Mouse (Mus musculus) limb, embryonic 11.5 days (tissue): ENCODE data around the gene Qrich1. TPM values are rescaled to one million over a fixed set of nuclear protein-coding genes. Genes with fewer than 3 reads are reported as not detected.

Source experiments
- ATAC-seq: fragments of 200-750 bp; cut with Nextera tagmentation; 2 replicates; pipeline ENCODE4 v1.8.0; 2017; ENCODE audit warnings: low read depth; ENCODE audit not compliant: insufficient number of reproducible peaks, low FRiP score, low TSS enrichment
- DNase-seq: peaks from one replicate; pipeline ENCODE4 v3.0.0-alpha.2; 2015; ENCODE audit warnings: low spot score
- H3K27ac ChIP-seq: fragments of 300-500 bp; sonication (generic); replicated peaks from 2 replicates; pipeline ENCODE4 v1.5.1; 2014; ENCODE audit warnings: low read depth, mild to moderate bottlenecking, low read length
- H3K27me3 ChIP-seq: fragments of 300-500 bp; sonication (generic); 2 replicates; pipeline ENCODE4 v1.6.1; 2014; ENCODE audit warnings: mild to moderate bottlenecking, low read length, mixed read lengths; ENCODE audit not compliant: control insufficient read depth, insufficient read depth
- H3K36me3 ChIP-seq: fragments of 300-500 bp; sonication (generic); 2 replicates; pipeline ENCODE4 v1.6.1; 2014; ENCODE audit warnings: mild to moderate bottlenecking, low read length, moderate library complexity, mixed read lengths; ENCODE audit not compliant: control insufficient read depth, insufficient read depth
- H3K4me1 ChIP-seq: fragments of 300-500 bp; sonication (generic); 2 replicates; pipeline ENCODE4 v1.6.1; 2014; ENCODE audit warnings: low read length, mixed read lengths; ENCODE audit not compliant: control insufficient read depth, insufficient read depth
- H3K4me2 ChIP-seq: fragments of 300-500 bp; sonication (generic); 2 replicates; pipeline ENCODE4 v1.6.1; 2014; ENCODE audit warnings: low read depth, mild to moderate bottlenecking, moderate library complexity; ENCODE audit not compliant: severe bottlenecking
- H3K4me3 ChIP-seq: fragments of 300-500 bp; sonication (generic); 2 replicates; pipeline ENCODE4 v1.5.1; 2014; ENCODE audit warnings: low read depth, low read length
- H3K9ac ChIP-seq: fragments of 300-500 bp; sonication (generic); 2 replicates; pipeline ENCODE4 v1.6.1; 2014; ENCODE audit warnings: mild to moderate bottlenecking, low read length
- H3K9me3 ChIP-seq: fragments of 300-500 bp; sonication (generic); 2 replicates; pipeline ENCODE4 v1.6.1; 2016; ENCODE audit warnings: low read length; ENCODE audit not compliant: control insufficient read depth
- WGBS: fragments of 180-500 bp; shearing (Covaris S2); extraction: QIAGEN DNeasy Blood & Tissue Kit; methylation state at CpG from one replicate; pipeline ENCODE4 v1.1.7; 2014; 5-methylcytosine and 5-hydroxymethylcytosine counted together
- polyA plus RNA-seq: library from polyadenylated mRNA; unstranded; fragments of >200 nt; fragmentation: Nextera tagmentation; extraction: Ambion mirVana; gene quantifications from 2 replicates; pipeline ENCODE4 v1.2.1, GENCODE M21; 2014

Qrich1 gene
- polyA plus RNA-seq, 1 experiment from 2014 or later: 164 TPM

DNA sequence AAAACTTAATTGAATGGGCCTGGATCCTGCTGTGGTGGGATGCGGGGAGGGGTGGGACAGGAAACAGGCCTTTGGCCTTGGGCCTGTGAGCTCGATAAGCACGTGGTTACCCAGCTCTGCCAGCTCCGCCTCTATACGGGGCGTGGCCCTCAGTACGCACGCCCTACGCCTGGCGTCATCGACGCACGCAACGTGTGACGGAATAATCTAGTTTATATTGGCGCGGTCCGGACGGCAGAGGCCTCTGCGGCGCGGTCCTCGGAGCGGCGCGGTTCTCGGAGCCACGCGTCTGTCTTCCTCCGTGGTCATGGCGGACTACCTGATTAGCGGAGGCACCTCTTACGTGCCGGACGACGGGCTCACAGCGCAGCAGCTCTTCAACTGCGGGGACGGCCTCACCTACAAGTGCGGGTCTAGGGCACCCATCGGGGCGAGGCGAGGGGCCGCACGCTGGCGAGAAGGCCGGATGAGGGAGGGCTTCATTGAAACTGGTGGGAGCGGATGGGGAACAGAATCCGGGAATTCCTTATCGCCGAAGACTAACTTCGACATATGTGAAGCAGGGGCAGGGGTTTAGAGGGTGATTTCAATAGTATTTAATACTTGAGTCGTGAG lies 43.7 kb downstream of the Qrich1 start, which contains the start of gene Impdh2:
Impdh2 (plus strand) TSS at position 60 of the 615 bp plus-strand sequence.
- Histone ChIP-seq H3K36me3 (peaks cover 32% of the 10 kb centered on the region), H3K27me3 (no peaks in the 10 kb centered on the region), H3K4me3 (peak within 1 kb of the TSS; percentile 56), H3K9me3 (no peaks in the 10 kb centered on the region), H3K27ac (peak within 1 kb of the TSS; percentile 21; the same call in 1 of the 2 replicates), H3K4me1 (peaks cover 10% of the 10 kb centered on the region), H3K4me2 (peak within 1 kb of the TSS; percentile 75), H3K9ac (peak within 1 kb of the TSS; percentile 72)
- peak; percentile 97 for DNase-seq
- under 1% methylated on average over 53 of the region's 53 CpGs for WGBS
- ATAC-seq: peak; percentile 98

DNA sequence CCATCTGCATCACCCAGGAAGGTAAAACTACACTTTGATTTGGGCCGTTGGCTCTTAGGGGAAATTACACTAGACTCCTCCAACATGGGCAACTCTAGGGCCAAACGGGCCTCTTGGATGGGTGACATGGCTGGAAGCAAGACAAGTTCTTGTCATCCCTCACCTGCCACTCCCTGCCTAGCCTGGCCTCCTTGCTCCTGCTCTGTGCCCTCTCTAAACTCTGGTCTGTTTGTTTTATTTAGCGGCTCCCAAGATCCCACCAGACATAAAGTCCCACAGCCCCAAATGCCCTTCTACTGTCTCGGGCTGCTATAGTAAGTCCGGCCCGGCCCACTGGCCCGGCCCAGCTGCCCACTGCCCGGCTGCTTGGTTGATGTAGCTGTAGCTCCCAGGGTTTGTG lies 47.1 kb downstream of the Qrich1 start:
- DNase-seq (no peak), ATAC-seq (no peak)
- Histone ChIP-seq H3K9ac (no peak overlapping the region), H3K27me3 (no peaks in the 10 kb centered on the region), H3K4me3 (no peak overlapping the region), H3K9me3 (no peaks in the 10 kb centered on the region), H3K4me2 (no peak overlapping the region), H3K4me1 (peaks cover 18% of the 10 kb centered on the region), H3K27ac (no peak overlapping the region), H3K36me3 (peaks cover 13% of the 10 kb centered on the region)
- WGBS: 92% methylated on average over 8 of the region's 8 CpGs

DNA sequence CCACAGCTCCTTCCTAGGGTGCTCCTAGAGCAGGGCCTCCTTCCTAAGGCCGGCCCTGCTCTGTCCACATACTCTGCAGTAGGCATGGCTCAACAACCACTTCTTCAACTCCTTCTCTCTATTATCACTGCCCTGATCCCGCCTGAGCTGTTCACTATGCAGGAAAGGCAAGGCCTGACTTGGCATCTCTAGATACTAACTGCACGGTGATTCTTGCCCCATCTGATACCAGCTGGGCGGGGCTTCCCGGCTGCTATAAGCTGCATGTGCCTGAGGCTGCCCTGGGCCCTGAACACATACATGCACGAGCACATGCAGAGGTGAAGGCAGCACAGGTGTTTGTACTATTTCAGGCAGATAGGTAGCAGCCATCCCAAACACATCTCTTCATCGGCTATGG lies 47.5 kb downstream of the Qrich1 start:
- WGBS: 88% methylated on average over 7 of the region's 7 CpGs
- peaks cover 18% of the 10 kb centered on the region for H3K4me1 ChIP-seq
- H3K9me3 ChIP-seq: no peaks in the 10 kb centered on the region
- no peak overlapping the region for H3K27ac ChIP-seq
- H3K27me3 ChIP-seq: no peaks in the 10 kb centered on the region
- H3K36me3 ChIP-seq: peaks cover 9% of the 10 kb centered on the region
- H3K9ac ChIP-seq: no peak overlapping the region
- H3K4me2 ChIP-seq: no peak overlapping the region
- no peak overlapping the region for H3K4me3 ChIP-seq
- ATAC-seq: no peak
- DNase-seq: no peak

DNA sequence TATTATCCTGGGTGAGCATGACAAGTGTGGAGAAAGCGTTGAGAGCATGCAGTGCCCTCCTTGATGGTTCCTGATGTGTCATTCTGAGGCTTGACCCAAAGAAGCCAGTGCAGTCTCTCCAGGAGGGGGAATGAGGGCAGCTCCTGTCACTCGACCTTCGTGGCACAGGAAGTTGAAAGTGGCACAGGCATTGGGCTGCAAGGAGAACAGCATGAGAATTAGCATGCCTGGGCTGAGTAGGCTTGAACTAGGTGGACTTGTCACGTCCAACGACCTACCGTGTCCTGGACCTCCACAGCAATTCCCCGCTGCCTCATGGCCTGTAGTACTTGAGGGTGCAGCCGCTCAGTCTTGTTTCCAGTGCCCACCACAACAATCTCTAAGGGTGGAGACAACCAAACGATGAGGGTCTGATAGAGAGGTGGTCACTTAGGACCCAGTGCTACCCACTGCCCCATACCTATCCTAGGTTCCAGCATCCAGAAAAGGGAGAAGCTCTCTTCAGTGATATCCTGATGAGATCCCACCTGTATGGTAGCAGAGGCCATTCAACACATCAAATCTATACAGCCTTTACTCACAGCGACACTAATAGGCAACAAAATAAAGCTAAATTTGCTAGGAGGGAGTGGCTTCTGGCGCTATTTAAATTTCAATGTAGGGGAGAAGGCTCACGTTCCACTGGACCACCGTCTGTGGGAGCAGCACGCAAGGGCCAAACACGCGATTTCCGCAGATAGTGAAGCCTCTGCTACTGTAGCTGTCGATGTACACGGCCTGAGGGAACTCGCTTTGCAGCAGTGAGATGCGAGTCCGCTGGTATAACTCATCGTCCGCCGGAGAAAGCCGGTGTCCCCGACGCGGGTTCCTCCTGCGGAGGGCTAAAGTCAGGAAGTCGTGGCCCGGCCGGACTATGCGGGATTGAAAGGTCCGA lies 49.5 kb downstream of the Qrich1 start:
- no peaks in the 10 kb centered on the region for H3K27me3 ChIP-seq
- H3K9ac ChIP-seq: peak overlapping the region; percentile 76
- peak overlapping the region; percentile 76 for H3K4me3 ChIP-seq
- H3K4me2 ChIP-seq: peak overlapping the region; percentile 89
- H3K27ac ChIP-seq: peak overlapping the region; percentile 66; the same call in 1 of the 2 replicates
- peak; percentile 24 for DNase-seq
- H3K36me3 ChIP-seq: peaks cover 7% of the 10 kb centered on the region
- WGBS: 13% methylated on average over 35 of the region's 35 CpGs
- no peak for ATAC-seq
- H3K9me3 ChIP-seq: no peaks in the 10 kb centered on the region
- peaks cover 24% of the 10 kb centered on the region for H3K4me1 ChIP-seq

DNA sequence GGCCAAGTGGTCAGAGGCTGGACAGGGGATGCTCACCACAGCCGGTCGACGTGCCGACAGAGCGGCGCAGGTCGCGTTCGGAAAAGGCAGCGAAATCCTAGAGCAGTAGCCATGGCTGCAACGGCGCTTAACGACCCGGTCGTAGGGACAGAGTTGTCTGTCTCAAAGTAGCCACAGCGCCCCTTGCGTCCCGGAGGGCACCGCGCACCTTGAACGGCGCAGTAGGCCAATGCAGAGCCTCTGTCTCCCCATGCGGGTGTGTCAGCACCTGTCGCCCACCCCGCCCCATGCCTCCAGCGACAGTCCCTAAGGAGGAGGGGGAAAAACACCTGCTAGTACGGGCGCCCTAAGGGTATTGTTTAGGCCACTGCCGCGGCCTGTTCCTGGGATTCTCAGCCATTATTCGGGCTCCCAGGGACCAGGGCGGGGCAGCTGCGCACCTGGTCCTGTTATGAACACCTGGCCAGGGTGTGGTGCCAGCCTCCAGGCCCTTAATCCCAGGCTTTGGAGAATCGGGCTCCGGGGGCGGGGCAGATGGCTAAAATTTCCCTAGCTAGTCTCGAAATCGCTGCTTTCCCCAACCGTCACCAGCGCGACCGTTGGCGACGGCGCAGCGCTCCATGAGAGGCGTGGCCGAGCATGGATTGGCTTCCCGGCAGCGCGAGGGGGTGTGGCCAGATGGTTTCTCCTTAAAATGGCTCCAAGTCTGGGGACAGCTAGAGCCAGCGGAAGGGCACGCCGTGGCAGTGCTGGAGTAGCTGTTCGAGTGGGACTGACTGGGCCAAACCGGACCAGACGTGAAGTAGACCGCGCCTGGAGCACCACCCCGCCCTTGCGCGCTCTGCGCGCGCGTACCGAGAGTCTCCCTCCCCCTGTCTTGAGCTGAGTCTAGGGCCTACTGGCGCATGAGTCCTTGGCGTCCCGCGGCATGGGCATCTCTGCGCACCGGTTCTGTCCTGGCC lies 50.5 kb downstream of the Qrich1 start, which contains the start of gene Ndufaf3:
Ndufaf3 (minus strand) TSS at position 620 of the 962 bp plus-strand sequence.
- Histone ChIP-seq H3K9ac (peak within 1 kb of the TSS; percentile 76), H3K27ac (peak within 1 kb of the TSS; percentile 66), H3K4me2 (peak within 1 kb of the TSS; percentile 89), H3K9me3 (no peaks in the 10 kb centered on the region), H3K27me3 (no peaks in the 10 kb centered on the region), H3K4me3 (peak within 1 kb of the TSS; percentile 76), H3K4me1 (peaks cover 17% of the 10 kb centered on the region), H3K36me3 (peaks cover 12% of the 10 kb centered on the region)
- DNase-seq: peak; percentile 97
- WGBS: under 1% methylated on average over 73 of the region's 73 CpGs
- peak; percentile 80 for ATAC-seq

DNA sequence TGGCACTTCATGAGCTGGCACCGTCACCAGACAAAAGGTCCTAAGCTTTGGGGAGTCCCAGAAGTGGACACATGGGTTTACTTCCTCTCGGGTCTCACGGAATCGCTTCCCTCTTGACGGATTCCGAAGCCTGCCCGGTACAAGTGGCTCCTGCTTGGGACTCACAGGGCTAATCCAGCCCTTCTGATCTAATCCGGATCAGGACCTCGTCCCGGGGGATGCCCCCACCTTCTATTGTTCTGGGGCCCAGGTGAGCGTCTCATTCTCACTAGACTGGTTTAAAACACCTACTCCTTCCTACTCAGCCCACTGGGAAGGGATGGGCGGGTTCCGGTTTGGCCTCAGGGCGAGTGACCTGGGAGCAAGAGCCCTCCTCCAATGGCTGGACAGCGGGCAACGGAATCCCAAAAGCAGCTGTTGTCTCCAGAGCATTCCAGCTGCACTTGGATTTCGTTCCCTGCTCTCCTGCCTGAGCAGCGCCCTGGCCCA lies 51.4 kb downstream of the Qrich1 start:
- peaks cover 20% of the 10 kb centered on the region for H3K36me3 ChIP-seq

DNA sequence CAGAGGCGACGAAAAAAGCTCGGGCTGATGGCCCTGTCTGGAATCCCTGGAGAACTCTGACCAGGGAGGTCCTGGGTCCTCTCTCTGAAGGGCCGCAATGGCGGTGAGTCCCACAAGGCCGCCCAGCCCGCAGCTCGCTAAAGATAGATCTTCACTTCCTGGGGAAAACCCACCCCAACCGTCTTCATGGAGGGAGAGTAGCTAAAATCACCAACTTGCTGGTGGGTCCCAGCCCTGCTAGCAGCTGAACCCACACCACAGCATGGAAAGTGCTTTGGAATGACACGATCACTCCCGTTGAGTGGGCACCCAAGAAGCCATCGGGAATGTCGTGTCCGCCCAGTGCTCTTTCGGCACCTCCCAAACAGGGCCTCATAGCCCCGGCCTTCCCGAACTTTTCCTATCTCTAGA lies 51.9 kb downstream of the Qrich1 start:
- peaks cover 17% of the 10 kb centered on the region for H3K4me1 ChIP-seq

More for the DNA sequence above, 51.4 kb downstream of the Qrich1 start:
- no peak for DNase-seq
- Histone ChIP-seq H3K4me3 (peak overlapping the region; percentile 76), H3K27me3 (no peaks in the 10 kb centered on the region), H3K27ac (peak overlapping the region; percentile 66; the same call in 1 of the 2 replicates), H3K9ac (peak overlapping the region; percentile 70), H3K4me1 (peaks cover 17% of the 10 kb centered on the region), H3K9me3 (no peaks in the 10 kb centered on the region), H3K4me2 (peak overlapping the region; percentile 89)
- ATAC-seq: no peak
- 13% methylated on average over 18 of the region's 18 CpGs for WGBS

More for the DNA sequence above, 51.9 kb downstream of the Qrich1 start:
- Histone ChIP-seq H3K27me3 (no peaks in the 10 kb centered on the region), H3K36me3 (peaks cover 25% of the 10 kb centered on the region), H3K9ac (no peak overlapping the region), H3K4me2 (peak overlapping the region; percentile 89), H3K9me3 (no peaks in the 10 kb centered on the region), H3K4me3 (peak overlapping the region; percentile 76; the same call in 1 of the 2 replicates), H3K27ac (no peak overlapping the region)
- no peak for ATAC-seq
- WGBS: 83% methylated on average over 17 of the region's 17 CpGs
- peak; percentile 22 for DNase-seq
